Mouse (Mus musculus): ENCODE data around the gene Gm37240.

GRCm38 (mm10) chr3:84982688-84983087 lies 904.6 kb downstream of the Gm37240 start:
- TF ChIP-seq CTCF (IDR thresholded peaks at IDR 0.05; ENCODE audit: low read depth, low read length) (no peak), POLR2A (IDR thresholded peaks at IDR 0.05; ENCODE audit: borderline replicate concordance, low read depth, low read length) (no peak)

All from bone marrow macrophage, adult 2 months (primary cell).